Mouse (Mus musculus) spleen, adult 2 months (tissue): ENCODE results near the gene Vezt.

Experiments used
- CTCF ChIP-seq: fragments of 200-500 bp; IDR thresholded peaks from 2 replicates; pipeline ENCODE4 v1.5.1; 2011; ENCODE audit warnings: mild to moderate bottlenecking, inconsistent platforms; ENCODE audit not compliant: insufficient read depth, insufficient read length, insufficient replicate concordance; ENCODE audit errors: extremely low read depth
- POLR2A ChIP-seq: fragments of 200-500 bp; IDR thresholded peaks from 2 replicates; pipeline ENCODE4 v1.6.1; 2011; ENCODE audit warnings: low read depth, low read length, inconsistent platforms

GRCm38 (mm10) chr10:93944241-93944640, 91.4 kb downstream of the Vezt start:
- no peak for TF ChIP-seq CTCF
- no peak for TF ChIP-seq POLR2A
